In the genomic region with DNA sequence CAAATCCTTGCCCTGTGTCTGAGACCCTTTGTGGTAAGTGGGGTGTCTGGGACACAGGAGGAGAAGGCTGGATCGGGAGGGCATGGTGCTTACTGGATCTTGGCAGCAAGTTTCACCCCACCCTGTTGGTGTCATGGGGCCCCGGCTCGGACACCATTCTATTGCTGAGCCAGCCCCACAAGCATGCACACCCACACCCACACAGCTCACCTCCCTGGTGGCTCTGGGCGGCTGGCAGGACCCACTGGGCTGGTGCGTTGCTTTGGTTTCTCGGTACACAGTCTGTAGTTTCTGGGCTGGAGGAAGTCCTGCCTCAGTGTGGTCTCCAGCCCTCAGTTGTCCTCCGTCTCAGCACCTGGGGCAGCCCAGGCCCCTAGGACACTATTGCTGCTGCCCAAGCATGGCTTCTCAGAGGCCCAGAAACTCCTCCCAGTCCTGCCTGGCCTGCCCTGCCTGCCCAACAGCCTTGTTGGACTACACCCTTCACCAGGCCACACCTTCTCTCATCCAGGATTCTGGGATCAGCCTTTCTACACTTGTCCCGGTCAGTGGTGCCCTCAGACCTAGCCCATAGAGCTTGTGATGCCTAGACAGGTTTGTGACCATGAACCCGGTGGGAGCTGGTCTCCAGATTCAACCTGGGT, we compare ENCODE assay signal across 13 mouse cellular contexts. TPM values are rescaled to one million over a fixed set of nuclear protein-coding genes. Genes with fewer than 3 reads are reported as not detected.
DNase-seq lines count a peak whose midpoint lies in the region; ATAC-seq and TF ChIP-seq lines count a peak whose summit lies in the region.
"Had no signal": no experiment of that assay in that cellular context is flagged by ENCODE, and none has a peak within 500 bp of the region (broad histone marks: within the 10 kb centered on the region; RNA-seq: fewer than 3 reads in every experiment).

Gene Tmem184a, minus strand, starts transcription at position 380 of the 644 bp plus-strand sequence.

- no peak within 1 kb of the TSS for H3K4me3 ChIP-seq in forebrain, embryonic 11.5 days (ENCODE audit: low read depth, low read length)
- no peak within 1 kb of the TSS for H3K4me3 ChIP-seq in forebrain, postnatal 0 days (ENCODE audit: low read depth, low read length)
- H3K4me3 ChIP-seq in liver, embryonic 14.5 days (ENCODE audit: insufficient read depth in 1 of 2, low read depth in 2 of 2, low read length in 2 of 2): no peak within 1 kb of the TSS
- H3K4me3 ChIP-seq in liver, embryonic 11.5 days (ENCODE audit: low read depth, low read length): no peak within 1 kb of the TSS
- H3K4me3 ChIP-seq in ES-Bruce4 (ENCODE audit: low read depth, low read length): no peak within 1 kb of the TSS
- H3K4me3 ChIP-seq in liver, embryonic 15.5 days (replicated peaks): no peak within 1 kb of the TSS
- H3K4me3 ChIP-seq in gastrocnemius, adult 2 months: no peak within 1 kb of the TSS
- H3K4me3 ChIP-seq: neural tube, embryonic 15.5 days had no signal

- DNase-seq in forebrain, embryonic 11.5 days (ENCODE audit: low spot score): peak; percentile 47
- DNase-seq in forebrain, postnatal 0 days: no peak
- no peak for DNase-seq in liver, embryonic 14.5 days (ENCODE audit: low read depth in 3 of 3, low spot score in 3 of 3)
- DNase-seq in liver, embryonic 11.5 days (ENCODE audit: low spot score): no peak
- no peak for DNase-seq in gastrocnemius, adult 2 months
- no peak for DNase-seq in ovary, adult 18-20 months (ENCODE audit: low spot score)
- DNase-seq: cerebellum, adult 11-12 months; right cerebral cortex, adult 18-20 months had no signal

- no peak within 1 kb of the TSS for H3K27ac ChIP-seq in forebrain, embryonic 11.5 days (ENCODE audit: low read depth, low read length)
- no peak within 1 kb of the TSS for H3K27ac ChIP-seq in forebrain, postnatal 0 days (ENCODE audit: low read depth, low read length)
- H3K27ac ChIP-seq in liver, embryonic 14.5 days: peak within 1 kb of the TSS; percentile 63; the same call in 1 of the 2 replicates
- H3K27ac ChIP-seq in liver, embryonic 11.5 days (ENCODE audit: low read depth, low read length): no peak within 1 kb of the TSS; the same call in 1 of the 2 replicates
- no peak within 1 kb of the TSS for H3K27ac ChIP-seq in ES-Bruce4 (ENCODE audit: insufficient read depth, low read length)
- peak within 1 kb of the TSS; percentile 80; the same call in 1 of the 2 replicates for H3K27ac ChIP-seq in liver, embryonic 15.5 days (replicated peaks)
- no peak within 1 kb of the TSS for H3K27ac ChIP-seq in gastrocnemius, adult 2 months
- H3K27ac ChIP-seq: hindbrain, embryonic 14.5 days; neural tube, embryonic 15.5 days had no signal

- no peak within 1 kb of the TSS for H3K4me2 ChIP-seq in forebrain, embryonic 11.5 days (ENCODE audit: low read depth, low read length, severe bottlenecking)
- H3K4me2 ChIP-seq in forebrain, postnatal 0 days (ENCODE audit: low read depth): no peak within 1 kb of the TSS
- no peak within 1 kb of the TSS for H3K4me2 ChIP-seq in liver, embryonic 14.5 days (ENCODE audit: low read depth)
- no peak within 1 kb of the TSS for H3K4me2 ChIP-seq in liver, embryonic 11.5 days
- H3K4me2 ChIP-seq in liver, embryonic 15.5 days: no peak within 1 kb of the TSS
- H3K4me2 ChIP-seq: hindbrain, embryonic 14.5 days; neural tube, embryonic 15.5 days had no signal

- WGBS in forebrain, embryonic 11.5 days: 85% methylated on average over 9 of the region's 9 CpGs
- WGBS in forebrain, postnatal 0 days: 91% methylated on average over 9 of the region's 9 CpGs
- 75% methylated on average over 9 of the region's 9 CpGs for WGBS in liver, embryonic 14.5 days (ENCODE audit: insufficient replicate concordance)
- 82% methylated on average over 9 of the region's 9 CpGs for WGBS in liver, embryonic 11.5 days
- WGBS in liver, embryonic 15.5 days (ENCODE audit: insufficient replicate concordance): 76% methylated on average over 9 of the region's 9 CpGs

- no peak for TF ChIP-seq EP300 in liver, embryonic 14.5 days (IDR thresholded peaks at IDR 0.05; ENCODE audit: low read depth)
- no peak for TF ChIP-seq EP300 in ES-Bruce4 (IDR thresholded peaks at IDR 0.05; ENCODE audit: insufficient read depth, low read depth, low read length)

- no peaks in the 10 kb centered on the region for H3K4me1 ChIP-seq in forebrain, embryonic 11.5 days (replicated peaks; ENCODE audit: control insufficient read depth, insufficient read depth, low read length)
- H3K4me1 ChIP-seq in forebrain, postnatal 0 days (ENCODE audit: insufficient read depth): no peaks in the 10 kb centered on the region
- H3K4me1 ChIP-seq in liver, embryonic 14.5 days (replicated peaks; ENCODE audit: control insufficient read depth in 2 of 2, insufficient read depth in 2 of 2, low read length in 1 of 2): peaks cover 15 to 38% of the 10 kb centered on the region in 2 experiments
- peaks cover 34% of the 10 kb centered on the region for H3K4me1 ChIP-seq in liver, embryonic 11.5 days (replicated peaks; ENCODE audit: control insufficient read depth, insufficient read depth, low read length)
- H3K4me1 ChIP-seq in ES-Bruce4 (ENCODE audit: control insufficient read depth, insufficient read depth, low read length): no peaks in the 10 kb centered on the region
- peaks cover 67% of the 10 kb centered on the region for H3K4me1 ChIP-seq in liver, embryonic 15.5 days (replicated peaks)

- H3K36me3 ChIP-seq in forebrain, embryonic 11.5 days (ENCODE audit: control insufficient read depth, insufficient read depth, low read length): no peaks in the 10 kb centered on the region; the same call in 1 of the 2 replicates
- H3K36me3 ChIP-seq in forebrain, postnatal 0 days (ENCODE audit: insufficient read depth): peaks cover 28% of the 10 kb centered on the region
- peaks cover 14% of the 10 kb centered on the region for H3K36me3 ChIP-seq in liver, embryonic 14.5 days (replicated peaks; ENCODE audit: control insufficient read depth, insufficient read depth, low read depth)
- peaks cover 25% of the 10 kb centered on the region for H3K36me3 ChIP-seq in liver, embryonic 11.5 days (ENCODE audit: control insufficient read depth, insufficient read depth, low read length)
- H3K36me3 ChIP-seq in ES-Bruce4 (ENCODE audit: control insufficient read depth, insufficient read depth, low read length, poor library complexity, severe bottlenecking): no peaks in the 10 kb centered on the region; the same call in 1 of the 2 replicates
- peaks cover 31% of the 10 kb centered on the region for H3K36me3 ChIP-seq in liver, embryonic 15.5 days (replicated peaks)

- no peaks in the 10 kb centered on the region for H3K27me3 ChIP-seq in forebrain, embryonic 11.5 days (ENCODE audit: control insufficient read depth, insufficient read depth, low read length)
- no peaks in the 10 kb centered on the region for H3K27me3 ChIP-seq in forebrain, postnatal 0 days (ENCODE audit: insufficient read depth, low read length)
- H3K27me3 ChIP-seq in liver, embryonic 14.5 days (ENCODE audit: control insufficient read depth, insufficient read depth, low read length): no peaks in the 10 kb centered on the region
- H3K27me3 ChIP-seq in liver, embryonic 11.5 days (replicated peaks; ENCODE audit: control insufficient read depth, insufficient read depth, low read length): no peaks in the 10 kb centered on the region
- no peaks in the 10 kb centered on the region for H3K27me3 ChIP-seq in ES-Bruce4 (ENCODE audit: control insufficient read depth, insufficient read depth, low read length, poor library complexity, severe bottlenecking)
- no peaks in the 10 kb centered on the region for H3K27me3 ChIP-seq in liver, embryonic 15.5 days

- TF ChIP-seq POLR2A in ES-Bruce4 (IDR thresholded peaks at IDR 0.05; ENCODE audit: insufficient read depth, low read length): no peak

- ATAC-seq in forebrain, embryonic 11.5 days (replicated peaks; ENCODE audit: low FRiP score): no peak
- ATAC-seq in forebrain, postnatal 0 days: no peak
- no peak for ATAC-seq in liver, embryonic 14.5 days (ENCODE audit: insufficient read depth)
- no peak for ATAC-seq in liver, embryonic 11.5 days (replicated peaks; ENCODE audit: low FRiP score)
- no peak for ATAC-seq in liver, embryonic 15.5 days (ENCODE audit: insufficient read depth)

- TF ChIP-seq CTCF in forebrain, postnatal 0 days (IDR thresholded peaks at IDR 0.05; ENCODE audit: low read depth): no peak
- TF ChIP-seq CTCF in liver, embryonic 14.5 days (IDR thresholded peaks at IDR 0.05; ENCODE audit: low read depth): no peak
- no peak for TF ChIP-seq CTCF in ES-Bruce4 (IDR thresholded peaks at IDR 0.05; ENCODE audit: low read depth, low read length)
- no peak for TF ChIP-seq CTCF in gastrocnemius, adult 2 months (IDR thresholded peaks at IDR 0.05)

- H3K9me3 ChIP-seq in forebrain, embryonic 11.5 days (ENCODE audit: control insufficient read depth, low read length): no peaks in the 10 kb centered on the region
- H3K9me3 ChIP-seq in forebrain, postnatal 0 days (ENCODE audit: low read length): no peaks in the 10 kb centered on the region
- no peaks in the 10 kb centered on the region for H3K9me3 ChIP-seq in liver, embryonic 14.5 days (ENCODE audit: control insufficient read depth, low read length)
- H3K9me3 ChIP-seq in liver, embryonic 11.5 days (ENCODE audit: control insufficient read depth, low read length): no peaks in the 10 kb centered on the region
- no peaks in the 10 kb centered on the region for H3K9me3 ChIP-seq in ES-Bruce4 (replicated peaks; ENCODE audit: control insufficient read depth, insufficient read depth, low read length, poor library complexity, severe bottlenecking)
- H3K9me3 ChIP-seq in liver, embryonic 15.5 days (replicated peaks): no peaks in the 10 kb centered on the region
- H3K9me3 ChIP-seq: neural tube, embryonic 15.5 days had no signal

- intact Hi-C loops in gastrocnemius, adult 2 months (cut with DNase I): loop anchor here (5.0 to 10.0 kb wide), 2 partner anchors 42 to 105 kb away; partner anchors contain the start of gene Ints1

- no peak within 1 kb of the TSS for H3K9ac ChIP-seq in forebrain, embryonic 11.5 days (ENCODE audit: low read length)
- no peak within 1 kb of the TSS for H3K9ac ChIP-seq in forebrain, postnatal 0 days
- H3K9ac ChIP-seq in liver, embryonic 14.5 days (replicated peaks): no peak within 1 kb of the TSS
- no peak within 1 kb of the TSS for H3K9ac ChIP-seq in liver, embryonic 11.5 days (ENCODE audit: low read depth, low read length)
- H3K9ac ChIP-seq in ES-Bruce4 (ENCODE audit: low read depth, poor library complexity, severe bottlenecking): no peak within 1 kb of the TSS
- peak within 1 kb of the TSS; percentile 32; the same call in 1 of the 2 replicates for H3K9ac ChIP-seq in liver, embryonic 15.5 days
- H3K9ac ChIP-seq: hindbrain, embryonic 14.5 days; neural tube, embryonic 15.5 days had no signal

RNA-seq across cellular contexts. Expression of gene Tmem184a, which starts in this region (rescaled TPM):
- polyA plus RNA-seq in forebrain, embryonic 11.5 days (2014; fragmentation: Nextera tagmentation; extraction: Ambion mirVana): 1.1 TPM in 2 replicates
- total RNA-seq in forebrain, postnatal 0 days (2014; rRNA removed): 0.10 and 0.15 TPM in 2 replicates
- polyA plus RNA-seq in forebrain, postnatal 0 days (2015; fragmentation: Nextera tagmentation; extraction: Ambion mirVana): 0.12 TPM in 1 of 2 replicates, not detected in the other
- 0.75 TPM in 2 replicates for polyA plus RNA-seq in liver, embryonic 14.5 days (2012; rRNA removed)
- polyA plus RNA-seq in liver, embryonic 14.5 days (2014; fragmentation: Nextera tagmentation; extraction: Ambion mirVana): 0.90 and 1.2 TPM in 2 replicates
- 2.3 and 2.7 TPM in 2 replicates for polyA plus RNA-seq in liver, embryonic 11.5 days (2014; fragmentation: Nextera tagmentation; extraction: Ambion mirVana)
- 10.5 and 13.1 TPM in 2 replicates for polyA plus RNA-seq in ES-Bruce4 (2011; ENCODE audit: insufficient read depth, insufficient read length, low read depth, missing spikeins)
- polyA plus RNA-seq in liver, embryonic 15.5 days (2015; fragmentation: Nextera tagmentation; extraction: Ambion mirVana): 0.68 and 1.2 TPM in 2 replicates
- total RNA-seq in gastrocnemius, adult 2 months (2021): under 1 TPM; 0.87 to 0.95 TPM
- total RNA-seq: megakaryocyte, adult 5-6 weeks had no signal
- polyA plus RNA-seq: hindbrain, embryonic 14.5 days had no signal

Comparison
In these comparisons a context has a peak if more than half of its experiments do, and no peak if none do; other contexts are left out.
1. H3K27ac ChIP-seq: peak in liver, embryonic 14.5 days (single experiment) and liver, embryonic 15.5 days (single experiment); none in forebrain, embryonic 11.5 days (single experiment), forebrain, postnatal 0 days (single experiment), liver, embryonic 11.5 days (single experiment), ES-Bruce4 (single experiment) and gastrocnemius, adult 2 months (single experiment).